Mouse (Mus musculus) midbrain, embryonic 14.5 days (tissue): ENCODE data around the gene Arr3. TPM values are rescaled to one million over a fixed set of nuclear protein-coding genes. Genes with fewer than 3 reads are reported as not detected.

Experiments used
- ATAC-seq: fragments of 200-750 bp; cut with Nextera tagmentation; 2 replicates; pipeline ENCODE4 v1.8.0; 2017; ENCODE audit warnings: moderate number of reproducible peaks, moderate library complexity; ENCODE audit not compliant: low FRiP score, low TSS enrichment
- DNase-seq: peaks from one replicate; pipeline ENCODE4 v3.0.0-alpha.2; 2015
- H3K27ac ChIP-seq: fragments of 300-500 bp; sonication (generic); replicated peaks from 2 replicates; pipeline ENCODE4 v1.5.1; 2014; ENCODE audit warnings: mild to moderate bottlenecking, low read depth, low read length, moderate library complexity
- H3K27me3 ChIP-seq: fragments of 300-500 bp; sonication (generic); 2 replicates; pipeline ENCODE4 v1.6.1; 2014; ENCODE audit warnings: low read length, control low read depth, mixed read lengths; ENCODE audit not compliant: control insufficient read depth, insufficient read depth
- H3K36me3 ChIP-seq: fragments of 300-500 bp; sonication (generic); 2 replicates; pipeline ENCODE4 v1.6.1; 2014; ENCODE audit warnings: low read length, control low read depth; ENCODE audit not compliant: control insufficient read depth, insufficient read depth
- H3K4me1 ChIP-seq: fragments of 300-500 bp; sonication (generic); 2 replicates; pipeline ENCODE4 v1.6.1; 2014; ENCODE audit warnings: mild to moderate bottlenecking, antibody characterized with exemption, low read length, control low read depth; ENCODE audit not compliant: control insufficient read depth, insufficient read depth
- H3K4me2 ChIP-seq: fragments of 300-500 bp; sonication (generic); 2 replicates; pipeline ENCODE4 v1.6.1; 2014; ENCODE audit warnings: mild to moderate bottlenecking, low read length, moderate library complexity
- H3K4me3 ChIP-seq: fragments of 300-500 bp; sonication (generic); replicated peaks from 2 replicates; pipeline ENCODE4 v1.5.1; 2014; ENCODE audit warnings: low read depth, low read length
- H3K9ac ChIP-seq: fragments of 300-500 bp; sonication (generic); replicated peaks from 2 replicates; pipeline ENCODE4 v1.6.1; 2014; ENCODE audit warnings: mild to moderate bottlenecking, low read length, moderate library complexity
- H3K9me3 ChIP-seq: fragments of 300-500 bp; sonication (generic); 2 replicates; pipeline ENCODE4 v1.6.1; 2016; ENCODE audit warnings: low read length, control low read depth, mixed read lengths; ENCODE audit not compliant: control insufficient read depth
- WGBS: fragments of 180-500 bp; shearing (Covaris S2); extraction: QIAGEN DNeasy Blood & Tissue Kit; methylation state at CpG from one replicate; pipeline ENCODE4 v1.1.7; 2014; 5-methylcytosine and 5-hydroxymethylcytosine counted together
- polyA plus RNA-seq: library from polyadenylated mRNA; unstranded; fragments of >200 nt; fragmentation: Nextera tagmentation; extraction: Ambion mirVana; gene quantifications from 2 replicates; pipeline ENCODE4 v1.2.1, GENCODE M21; 2014

The Arr3 gene
- polyA plus RNA-seq, 1 experiment from 2014 or later: not detected

DNA sequence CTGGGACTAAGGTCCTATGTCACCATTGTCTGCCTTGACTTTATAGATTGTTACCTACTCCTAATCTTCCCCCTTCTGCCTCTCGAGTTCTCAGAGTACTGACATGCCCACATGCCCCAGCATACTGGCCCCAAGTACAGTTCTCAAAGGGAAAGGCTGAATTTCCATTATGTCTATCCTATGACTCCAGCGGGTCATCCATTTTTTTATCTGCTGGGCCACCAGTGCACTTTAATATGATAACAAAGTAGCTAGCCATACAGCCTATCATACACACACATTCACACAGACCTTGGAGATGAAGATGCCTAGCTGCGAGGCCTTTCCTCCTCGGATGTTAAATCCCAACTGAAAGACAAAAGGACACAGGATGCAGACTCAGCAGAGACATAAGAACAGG, 18.9 kb downstream of the Arr3 start:
- no peak overlapping the region for H3K9ac ChIP-seq
- no peaks in the 10 kb centered on the region for H3K27me3 ChIP-seq
- no peaks in the 10 kb centered on the region for H3K4me1 ChIP-seq
- 93% methylated on average over 4 of the region's 4 CpGs for WGBS
- no peak overlapping the region for H3K27ac ChIP-seq
- H3K36me3 ChIP-seq: peaks cover 8% of the 10 kb centered on the region
- no peak for ATAC-seq
- H3K4me2 ChIP-seq: no peak overlapping the region
- no peaks in the 10 kb centered on the region for H3K9me3 ChIP-seq
- DNase-seq: no peak
- H3K4me3 ChIP-seq: no peak overlapping the region

DNA sequence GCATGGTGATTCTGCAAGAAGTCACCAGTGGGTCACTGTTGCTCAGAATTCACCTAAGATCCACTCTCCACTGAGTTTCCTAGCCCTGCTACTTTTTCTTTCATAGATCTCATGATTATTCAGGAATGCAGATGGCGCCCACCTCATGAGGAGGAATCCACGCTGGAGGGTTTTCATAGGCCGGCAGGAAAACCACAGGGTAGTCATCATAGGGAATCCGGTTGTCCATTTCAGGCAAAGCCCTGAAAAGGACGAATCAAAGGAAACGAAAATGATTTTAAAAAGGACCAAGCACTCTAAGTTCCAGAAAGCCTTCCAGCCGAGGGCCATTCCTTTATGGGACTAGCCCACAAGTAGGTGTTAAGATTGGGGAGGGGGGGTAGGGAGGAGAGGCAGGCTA, 19.8 kb downstream of the Arr3 start:
- Histone ChIP-seq H3K4me3 (peak overlapping the region; percentile 46), H3K27ac (no peak overlapping the region), H3K9me3 (no peaks in the 10 kb centered on the region), H3K36me3 (peaks cover 8% of the 10 kb centered on the region), H3K4me1 (no peaks in the 10 kb centered on the region), H3K9ac (peak overlapping the region; percentile 52), H3K27me3 (no peaks in the 10 kb centered on the region), H3K4me2 (peak overlapping the region; percentile 56)
- ATAC-seq (no peak), DNase-seq (peak; percentile 12)
- 27% methylated on average over 7 of the region's 7 CpGs for WGBS

DNA sequence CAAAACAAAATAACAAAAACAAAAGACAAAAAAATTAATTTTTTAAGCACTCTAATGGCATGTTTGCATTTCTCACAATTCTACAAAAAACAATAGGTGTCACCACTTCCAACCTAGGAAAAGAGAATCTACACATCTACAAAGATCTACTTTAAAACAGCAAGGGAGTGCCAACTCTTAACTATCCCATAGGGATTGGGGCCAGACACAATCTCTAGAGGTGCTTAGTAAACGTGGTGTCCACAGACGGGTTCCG, 20.2 kb downstream of the Arr3 start, which contains the start of gene Kif4:
Kif4 (plus strand) TSS at position 192 of the 256 bp plus-strand sequence.
- Histone ChIP-seq H3K36me3 (peaks cover 8% of the 10 kb centered on the region), H3K4me1 (no peaks in the 10 kb centered on the region), H3K4me3 (peak within 1 kb of the TSS; percentile 46), H3K9me3 (no peaks in the 10 kb centered on the region), H3K9ac (peak within 1 kb of the TSS; percentile 52), H3K27ac (peak within 1 kb of the TSS; percentile 54; the same call in 1 of the 2 replicates), H3K4me2 (peak within 1 kb of the TSS; percentile 71), H3K27me3 (no peaks in the 10 kb centered on the region)
- WGBS: 25% methylated on average over 3 of the region's 3 CpGs
- DNase-seq (no peak), ATAC-seq (no peak)

DNA sequence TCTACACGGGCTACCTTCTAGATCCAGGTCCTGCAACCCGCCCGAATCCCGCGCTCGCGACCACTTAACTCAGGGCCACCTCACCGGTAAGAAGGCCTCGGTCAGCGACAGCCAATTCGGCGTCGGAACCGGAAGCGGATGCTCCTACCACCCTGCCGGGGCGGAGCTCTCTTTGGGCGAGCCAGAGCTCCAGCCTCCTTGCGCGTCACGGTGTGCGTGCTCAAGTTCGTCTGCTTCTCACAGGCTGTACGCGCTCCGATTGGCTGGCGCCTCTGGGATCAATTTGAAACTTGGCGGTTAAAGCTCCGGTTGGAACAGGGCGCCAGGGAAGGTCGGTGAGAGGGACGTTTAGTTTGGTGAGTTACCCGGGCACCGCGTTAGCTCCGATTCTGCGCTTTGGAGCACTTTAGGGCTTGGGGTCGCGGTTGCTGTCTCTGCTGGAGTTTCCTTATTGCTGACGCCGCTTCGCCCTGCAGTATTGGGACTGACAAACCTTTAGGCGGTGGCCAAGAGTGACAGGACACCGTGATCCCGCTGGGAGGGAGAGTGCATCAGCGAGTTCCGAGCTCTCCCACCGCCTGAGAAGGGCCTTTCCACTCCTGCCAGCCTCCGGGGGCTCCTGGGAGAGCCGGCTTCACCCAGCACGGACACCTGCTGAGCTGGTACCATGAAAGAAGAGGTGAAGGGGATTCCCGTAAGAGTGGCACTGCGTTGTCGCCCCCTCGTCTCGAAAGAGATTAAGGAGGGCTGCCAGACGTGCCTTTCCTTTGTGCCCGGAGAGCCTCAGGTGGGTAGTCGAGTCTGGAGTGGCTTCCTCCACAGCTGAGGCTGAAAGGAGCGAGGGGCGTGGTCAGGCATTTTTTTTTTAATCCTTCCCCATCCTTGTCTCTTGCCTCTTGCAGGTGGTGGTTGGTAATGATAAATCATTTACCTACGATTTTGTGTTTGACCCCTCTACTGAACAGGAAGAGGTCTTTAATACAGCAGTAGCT, 20.8 kb downstream of the Arr3 start, which contains the start of gene Pdzd11:
Pdzd11 (minus strand) TSS at position 767 of the 992 bp plus-strand sequence.
- Histone ChIP-seq H3K4me2 (peak within 1 kb of the TSS; percentile 71), H3K27me3 (no peaks in the 10 kb centered on the region), H3K9ac (peak within 1 kb of the TSS; percentile 52), H3K36me3 (peaks cover 8% of the 10 kb centered on the region), H3K4me3 (peak within 1 kb of the TSS; percentile 46), H3K27ac (peak within 1 kb of the TSS; percentile 54; the same call in 1 of the 2 replicates), H3K9me3 (no peaks in the 10 kb centered on the region), H3K4me1 (no peaks in the 10 kb centered on the region)
- WGBS: 16% methylated on average over 62 of the region's 62 CpGs
- DNase-seq: peak; percentile 96
- ATAC-seq: peak; percentile 99

DNA sequence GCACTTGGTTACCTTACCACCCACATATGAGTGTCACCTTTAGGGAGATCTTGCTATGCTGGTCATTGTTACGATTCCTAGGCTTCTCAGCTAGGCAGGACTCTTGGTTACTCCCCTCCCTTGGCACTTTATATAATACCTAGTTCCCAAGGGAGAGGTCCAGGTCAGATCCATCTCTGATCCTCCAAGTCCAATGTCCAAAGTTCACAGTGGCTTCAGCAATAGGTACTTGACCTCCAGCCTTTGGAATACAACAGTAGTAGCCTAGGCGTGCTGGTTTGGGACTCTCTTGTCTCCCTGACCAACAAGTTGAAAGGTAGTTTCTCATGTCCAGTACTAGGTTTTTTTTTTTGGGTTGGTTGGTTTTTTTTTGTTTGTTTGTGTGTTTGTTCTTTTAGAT, 23.8 kb downstream of the Arr3 start:
- Histone ChIP-seq H3K9me3 (no peaks in the 10 kb centered on the region), H3K36me3 (no peaks in the 10 kb centered on the region), H3K27me3 (no peaks in the 10 kb centered on the region), H3K4me1 (no peaks in the 10 kb centered on the region), H3K9ac (no peak overlapping the region), H3K4me3 (no peak overlapping the region), H3K27ac (no peak overlapping the region), H3K4me2 (no peak overlapping the region)
- ATAC-seq: no peak
- no peak for DNase-seq
- WGBS: 93% methylated on average over 2 of the region's 2 CpGs

DNA sequence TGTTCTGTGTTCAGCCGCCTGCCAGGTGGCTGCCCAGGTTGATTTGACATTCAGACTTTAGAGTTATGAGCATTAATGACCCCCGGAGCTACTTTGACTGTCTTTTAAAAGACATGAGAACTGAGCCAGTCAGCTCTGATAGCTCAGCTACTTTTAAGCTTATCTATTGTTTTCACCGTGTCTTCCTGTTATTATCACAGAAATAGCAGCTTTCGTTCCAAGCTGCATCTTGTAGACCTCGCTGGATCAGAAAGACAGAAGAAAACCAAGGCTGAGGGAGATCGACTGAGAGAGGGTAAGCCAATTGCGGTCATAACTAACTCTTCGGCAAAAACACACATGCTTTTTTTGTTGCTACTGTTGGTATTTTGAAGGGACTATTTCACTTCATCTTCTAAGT, 33.2 kb downstream of the Arr3 start:
- H3K4me2 ChIP-seq: no peak overlapping the region
- H3K4me1 ChIP-seq: no peaks in the 10 kb centered on the region
- no peak for ATAC-seq
- WGBS: 96% methylated on average over 8 of the region's 8 CpGs
- H3K9ac ChIP-seq: no peak overlapping the region
- DNase-seq: no peak
- no peak overlapping the region for H3K4me3 ChIP-seq
- H3K27me3 ChIP-seq: no peaks in the 10 kb centered on the region
- H3K36me3 ChIP-seq: no peaks in the 10 kb centered on the region
- no peak overlapping the region for H3K27ac ChIP-seq
- no peaks in the 10 kb centered on the region for H3K9me3 ChIP-seq

DNA sequence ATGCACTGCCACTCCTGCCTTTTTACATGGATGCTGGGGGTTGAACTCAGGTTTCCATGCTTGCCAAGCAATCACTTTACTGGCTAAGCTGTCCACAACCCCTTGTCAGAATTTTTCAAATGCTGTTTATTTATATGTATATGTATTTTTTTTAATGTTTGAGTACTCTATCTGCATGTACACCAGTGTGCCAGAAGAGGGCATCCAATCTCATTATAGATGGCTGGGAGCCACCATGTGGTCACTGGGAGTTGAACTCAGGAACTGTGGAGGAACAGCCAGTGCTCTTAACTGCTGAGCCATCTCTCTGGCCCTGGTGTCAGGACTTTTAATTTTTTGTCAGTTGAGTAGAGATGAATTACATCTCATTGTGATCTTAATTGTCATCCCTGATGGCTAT, 47.6 kb downstream of the Arr3 start:
- Histone ChIP-seq H3K9me3 (no peaks in the 10 kb centered on the region), H3K4me2 (no peak overlapping the region), H3K4me1 (no peaks in the 10 kb centered on the region), H3K9ac (no peak overlapping the region), H3K27me3 (no peaks in the 10 kb centered on the region), H3K27ac (no peak overlapping the region), H3K36me3 (no peaks in the 10 kb centered on the region), H3K4me3 (no peak overlapping the region)
- no peak for ATAC-seq
- DNase-seq: no peak

DNA sequence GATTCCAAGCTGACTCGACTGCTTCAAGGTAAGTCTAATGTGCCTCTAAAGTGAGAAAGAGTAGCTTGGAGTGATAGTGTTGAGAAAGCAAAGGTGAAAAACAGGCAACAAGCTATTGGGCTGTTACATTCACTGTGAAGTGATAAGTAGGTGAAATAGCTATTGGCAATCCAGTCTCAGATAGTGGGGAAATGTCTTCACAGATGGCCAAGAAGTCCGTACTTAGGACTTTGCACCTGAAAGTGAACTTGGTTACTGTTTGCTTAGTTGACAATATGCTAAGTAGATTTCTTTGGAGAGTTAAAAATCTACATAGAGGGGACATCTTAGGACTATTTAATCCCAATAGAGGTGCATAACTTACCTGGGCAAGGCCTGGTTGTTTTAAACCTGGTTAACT, 59.5 kb downstream of the Arr3 start:
- H3K4me2 ChIP-seq: no peak overlapping the region
- WGBS: 87% methylated on average over 2 of the region's 2 CpGs
- H3K27me3 ChIP-seq: no peaks in the 10 kb centered on the region
- no peaks in the 10 kb centered on the region for H3K36me3 ChIP-seq
- H3K4me3 ChIP-seq: no peak overlapping the region
- ATAC-seq (no peak), DNase-seq (no peak)
- no peaks in the 10 kb centered on the region for H3K4me1 ChIP-seq
- H3K9ac ChIP-seq: no peak overlapping the region
- H3K27ac ChIP-seq: no peak overlapping the region
- H3K9me3 ChIP-seq: no peaks in the 10 kb centered on the region
